Mouse (Mus musculus): ENCODE measurements around the gene Slc35b1. TPM values are rescaled to one million over a fixed set of nuclear protein-coding genes. Genes with fewer than 3 reads are reported as not detected.

The Slc35b1 gene
- polyA plus RNA-seq (2015; fragmentation: Illumina TruSeq; extraction: RNeasy Lipid Tissue Mini Kit (QIAGEN cat#74804); ENCODE audit: insufficient read depth, low replicate concordance) = 76.2 TPM

DNA sequence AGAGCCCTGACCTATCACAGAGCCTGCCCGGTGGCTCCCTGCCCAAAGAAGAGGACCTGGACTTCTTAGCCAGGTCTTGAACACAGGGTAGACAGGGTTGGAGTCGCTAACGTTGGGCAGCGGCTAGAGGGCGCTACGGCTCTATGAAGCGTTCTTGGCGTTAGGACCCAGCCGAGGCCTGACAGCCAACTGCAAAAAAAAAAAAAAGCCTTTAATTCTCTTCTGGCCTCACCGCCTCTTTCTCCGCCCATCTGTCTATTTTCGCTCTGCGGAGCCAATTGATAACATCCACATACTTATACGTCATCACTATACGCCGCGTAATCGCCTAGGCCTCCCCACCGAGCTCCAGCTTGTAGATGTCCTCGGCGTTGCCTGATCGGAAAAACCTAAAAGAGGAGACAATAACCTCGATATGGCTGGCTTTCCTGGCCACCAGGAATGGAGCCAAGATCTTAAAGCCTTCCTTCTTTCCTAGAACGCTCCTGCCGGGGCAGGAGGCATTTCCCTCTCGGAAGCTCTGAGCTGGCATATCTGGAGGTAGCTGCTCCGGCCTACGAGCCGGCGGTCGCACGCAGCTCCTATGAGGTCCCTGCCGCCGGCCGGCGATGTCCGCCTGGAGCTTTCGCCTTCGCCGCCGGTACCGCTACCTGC lies at the start of gene Slc35b1:
Slc35b1 (plus strand) TSS at position 374 of the 654 bp plus-strand sequence.

DNA sequence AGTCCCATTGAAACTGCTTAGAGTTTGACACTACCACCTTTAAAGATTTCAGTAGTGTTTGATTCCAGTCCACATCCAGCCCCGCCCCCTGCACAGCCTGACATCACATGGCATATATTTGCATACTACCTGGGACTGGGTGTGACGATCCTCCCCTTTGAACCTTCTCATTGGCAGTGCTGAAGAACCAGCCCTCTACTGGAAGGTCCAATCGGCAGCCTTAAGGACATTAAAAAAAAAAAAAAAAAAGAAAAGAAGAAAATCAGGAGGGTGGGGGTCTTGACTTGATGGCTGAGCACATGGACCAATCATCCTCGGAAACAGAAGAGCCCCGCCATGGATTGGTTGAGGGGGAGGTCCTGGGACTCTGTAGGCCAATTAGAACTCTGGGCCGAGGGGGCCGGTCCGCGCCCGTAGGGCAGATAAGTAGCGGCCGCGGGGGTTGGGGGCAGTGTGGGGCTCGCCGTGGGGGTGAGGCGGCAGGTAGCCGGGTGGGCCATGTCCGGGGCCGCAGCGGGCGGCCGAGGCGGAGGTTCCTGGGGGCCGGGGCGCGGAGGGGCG lies 47.8 kb upstream of the Slc35b1 start, which contains the start of gene Fam117a:
Fam117a (plus strand) TSS at position 451 of the 561 bp plus-strand sequence.

DNA sequence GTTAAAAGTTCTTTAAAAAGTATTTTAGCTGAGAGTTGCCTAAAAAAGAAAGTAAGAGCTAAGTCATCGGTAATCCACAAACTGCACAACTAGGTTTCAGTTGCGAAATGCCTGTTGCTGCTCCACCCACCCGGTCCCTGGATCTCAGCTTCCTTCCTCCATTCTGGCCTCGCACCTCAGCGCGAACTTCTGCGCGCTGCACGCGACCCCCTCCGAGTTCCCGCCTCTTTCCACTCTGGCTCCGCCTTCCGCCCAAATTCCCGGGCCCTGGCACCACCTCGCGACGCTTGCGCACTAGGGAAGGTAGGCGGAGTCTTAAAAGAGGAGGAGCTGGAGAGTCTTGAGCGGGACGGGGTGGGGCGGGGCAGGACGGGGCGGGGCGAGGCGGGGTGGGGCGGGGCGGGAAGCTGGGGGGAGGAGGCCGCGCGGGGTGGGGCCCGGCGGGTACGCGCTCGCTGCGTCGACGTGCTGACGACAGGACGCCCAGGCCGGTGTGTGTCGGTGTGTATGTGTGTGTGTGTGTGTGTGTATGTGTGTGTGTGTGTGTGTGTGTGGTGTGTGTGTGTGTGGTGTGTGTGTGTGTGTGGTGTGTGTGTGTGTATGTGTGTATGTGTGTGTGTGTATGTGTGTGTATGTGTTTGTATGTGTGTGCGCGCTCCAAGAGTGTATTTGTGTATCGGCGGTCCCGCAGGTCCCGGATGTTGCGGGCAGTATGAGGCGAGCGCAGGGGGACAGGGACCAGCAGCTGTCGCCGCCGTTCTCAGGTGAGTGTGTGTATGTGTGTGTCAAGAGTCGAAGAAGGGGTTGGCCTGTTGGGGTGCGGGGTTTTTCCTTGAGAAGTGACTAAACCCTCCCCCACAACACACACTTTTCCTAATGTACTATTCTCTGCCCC lies 29.4 kb downstream of the Slc35b1 start, which contains the start of gene Spop:
Spop (plus strand) TSS at position 440 of the 895 bp plus-strand sequence.

Other genes with a start within 250 kb of the Slc35b1 start
- gene Dlx4, start 238.4 kb upstream of the Slc35b1 start, polyA plus RNA-seq (2015; fragmentation: Illumina TruSeq; extraction: RNeasy Lipid Tissue Mini Kit (QIAGEN cat#74804); ENCODE audit: insufficient read depth, low replicate concordance) = not detected
- gene Tac4, start 123.2 kb upstream of the Slc35b1 start, polyA plus RNA-seq (2015; fragmentation: Illumina TruSeq; extraction: RNeasy Lipid Tissue Mini Kit (QIAGEN cat#74804); ENCODE audit: insufficient read depth, low replicate concordance) = 0.32 TPM
- gene Kat7, start 74.4 kb upstream of the Slc35b1 start, polyA plus RNA-seq (2015; fragmentation: Illumina TruSeq; extraction: RNeasy Lipid Tissue Mini Kit (QIAGEN cat#74804); ENCODE audit: insufficient read depth, low replicate concordance) = 75.9 TPM
- gene Fam117a, start 47.7 kb upstream of the Slc35b1 start, polyA plus RNA-seq (2015; fragmentation: Illumina TruSeq; extraction: RNeasy Lipid Tissue Mini Kit (QIAGEN cat#74804); ENCODE audit: insufficient read depth, low replicate concordance) = 24.4 TPM
- 127 TPM for gene Spop, start 29.4 kb downstream of the Slc35b1 start, polyA plus RNA-seq (2015; fragmentation: Illumina TruSeq; extraction: RNeasy Lipid Tissue Mini Kit (QIAGEN cat#74804); ENCODE audit: insufficient read depth, low replicate concordance)
- gene Nxph3, start 129.9 kb downstream of the Slc35b1 start, polyA plus RNA-seq (2015; fragmentation: Illumina TruSeq; extraction: RNeasy Lipid Tissue Mini Kit (QIAGEN cat#74804); ENCODE audit: insufficient read depth, low replicate concordance) = 0.18 TPM
- 1.8 TPM for gene Ngfr, start 203.0 kb downstream of the Slc35b1 start, polyA plus RNA-seq (2015; fragmentation: Illumina TruSeq; extraction: RNeasy Lipid Tissue Mini Kit (QIAGEN cat#74804); ENCODE audit: insufficient read depth, low replicate concordance)